8 mouse cellular contexts compared by ENCODE assay signal in the genomic region with DNA sequence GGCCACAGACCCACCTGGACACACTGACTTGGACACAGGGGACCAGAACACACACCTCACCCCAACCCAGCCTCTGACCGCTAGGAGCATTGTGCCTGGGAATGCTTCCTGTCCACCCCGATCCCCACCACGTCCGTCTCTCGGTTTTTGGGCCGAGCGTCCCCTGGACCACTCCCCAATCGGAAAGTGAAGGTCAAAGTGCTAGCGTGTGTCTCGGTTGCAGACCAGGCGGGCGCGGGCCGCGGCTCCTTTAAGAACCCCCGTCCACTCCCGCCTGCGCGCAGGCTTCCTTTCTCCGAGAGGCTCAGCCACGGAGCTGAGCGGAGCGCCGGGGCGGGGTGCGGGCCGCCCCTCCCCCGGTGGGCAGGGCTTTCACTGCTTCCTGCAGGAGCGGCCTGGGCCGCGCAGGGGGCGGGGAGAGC. TPM values are rescaled to one million over a fixed set of nuclear protein-coding genes. Genes with fewer than 3 reads are reported as not detected.
DNase-seq lines count a peak whose midpoint lies in the region; ATAC-seq lines count a peak whose summit lies in the region.

No protein-coding gene starts in this region.

- peak overlapping the region; percentile 90 for H3K4me3 ChIP-seq in hindbrain, embryonic 15.5 days
- peak overlapping the region; percentile 99 for H3K4me3 ChIP-seq in megakaryocyte, embryonic 14.5 days (replicated peaks)

- WGBS in hindbrain, embryonic 15.5 days = under 1% methylated on average over 30 of the region's 32 CpGs

- peaks cover 76% of the 10 kb centered on the region for H3K4me1 ChIP-seq in hindbrain, embryonic 15.5 days (replicated peaks)
- peaks cover 89% of the 10 kb centered on the region for H3K4me1 ChIP-seq in megakaryocyte, embryonic 14.5 days

- H3K9ac ChIP-seq in hindbrain, embryonic 15.5 days = peak overlapping the region; percentile 91

- peak overlapping the region; percentile 91 for H3K27ac ChIP-seq in hindbrain, embryonic 15.5 days (replicated peaks)

- DNase-seq in ZHBTc4 (ENCODE audit: low read depth, low spot score) = peak; percentile 97
- peak; percentile 87 to 96 for DNase-seq in cerebellum, postnatal 36 days
- peak; percentile 88 to 91 for DNase-seq in frontal cortex, postnatal 36 days (ENCODE audit: low spot score in 2 of 2)
- DNase-seq in left cerebral cortex, adult 8-10 months (ENCODE audit: low spot score in 2 of 2) = peak; percentile 78 to 94
- peak; percentile 91 for DNase-seq in right cerebral cortex, postnatal 14 days
- DNase-seq in urinary bladder, postnatal 25 days (ENCODE audit: low spot score) = peak; percentile 89

- H3K4me2 ChIP-seq in hindbrain, embryonic 15.5 days = peak overlapping the region; percentile 95

- H3K27me3 ChIP-seq in hindbrain, embryonic 15.5 days = no peaks in the 10 kb centered on the region
- H3K27me3 ChIP-seq in megakaryocyte, embryonic 14.5 days (replicated peaks) = peaks cover 22% of the 10 kb centered on the region

- no peaks in the 10 kb centered on the region for H3K9me3 ChIP-seq in hindbrain, embryonic 15.5 days
- no peaks in the 10 kb centered on the region for H3K9me3 ChIP-seq in megakaryocyte, embryonic 14.5 days

- ATAC-seq in hindbrain, embryonic 15.5 days (ENCODE audit: low FRiP score, low read depth) = peak; percentile 79

- no peaks in the 10 kb centered on the region for H3K36me3 ChIP-seq in hindbrain, embryonic 15.5 days
- peaks cover 12% of the 10 kb centered on the region for H3K36me3 ChIP-seq in megakaryocyte, embryonic 14.5 days (replicated peaks; ENCODE audit: low read length)

RNA-seq across cellular contexts. Expression of gene Git1, which starts 0.4 kb away (rescaled TPM):
- 16.4 and 18.1 TPM in 2 replicates for polyA plus RNA-seq in hindbrain, embryonic 15.5 days (2015; fragmentation: Nextera tagmentation; extraction: Ambion mirVana)
- total RNA-seq in left cerebral cortex, adult 8-10 months (2022) = 100 to 1,000 TPM; 281 to 307 (median 287) TPM
- polyA plus RNA-seq in megakaryocyte, embryonic 14.5 days (2012; ENCODE audit: insufficient read depth, low replicate concordance) = 65.1 and 158 TPM in 2 replicates

RNA-seq across cellular contexts. Expression of gene Ankrd13b, which starts 3.4 kb away (rescaled TPM):
- 36.6 and 50.7 TPM in 2 replicates for polyA plus RNA-seq in hindbrain, embryonic 15.5 days (2015; fragmentation: Nextera tagmentation; extraction: Ambion mirVana)
- 10 to 100 TPM; 75.8 to 83.0 (median 79.6) TPM for total RNA-seq in left cerebral cortex, adult 8-10 months (2022)
- 6.7 and 9.3 TPM in 2 replicates for polyA plus RNA-seq in megakaryocyte, embryonic 14.5 days (2012; ENCODE audit: insufficient read depth, low replicate concordance)

RNA-seq across cellular contexts. Expression of gene Abhd15, which starts 22.0 kb away (rescaled TPM):
- 2.7 TPM in 2 replicates for polyA plus RNA-seq in hindbrain, embryonic 15.5 days (2015; fragmentation: Nextera tagmentation; extraction: Ambion mirVana)
- total RNA-seq in left cerebral cortex, adult 8-10 months (2022) = 1 to 10 TPM in 3 of 4 experiments, under 1 TPM in 1; 0.99 to 1.7 (median 1.5) TPM
- 2.4 and 4.6 TPM in 2 replicates for polyA plus RNA-seq in megakaryocyte, embryonic 14.5 days (2012; ENCODE audit: insufficient read depth, low replicate concordance)

RNA-seq across cellular contexts. Expression of gene Trp53i13, which starts 22.9 kb away (rescaled TPM):
- 16.8 and 19.6 TPM in 2 replicates for polyA plus RNA-seq in hindbrain, embryonic 15.5 days (2015; fragmentation: Nextera tagmentation; extraction: Ambion mirVana)
- total RNA-seq in left cerebral cortex, adult 8-10 months (2022) = 1 to 10 TPM; 4.3 to 9.4 (median 5.6) TPM
- 22.3 and 38.9 TPM in 2 replicates for polyA plus RNA-seq in megakaryocyte, embryonic 14.5 days (2012; ENCODE audit: insufficient read depth, low replicate concordance)

RNA-seq across cellular contexts. Expression of gene Gm10392, which starts 26.1 kb away (rescaled TPM):
- polyA plus RNA-seq in hindbrain, embryonic 15.5 days (2015; fragmentation: Nextera tagmentation; extraction: Ambion mirVana) = 0.12 and 0.16 TPM in 2 replicates
- total RNA-seq in left cerebral cortex, adult 8-10 months (2022) = under 1 TPM in 1 of 4 experiments, not detected in 3; 0.21 TPM
- 0.08 TPM in 1 of 2 replicates, not detected in the other for polyA plus RNA-seq in megakaryocyte, embryonic 14.5 days (2012; ENCODE audit: insufficient read depth, low replicate concordance)

Comparison
In these comparisons a context has a peak if more than half of its experiments do, and no peak if none do; other contexts are left out.
1. Peak in every context shown above with its lines: DNase-seq, ATAC-seq, H3K4me3 ChIP-seq and H3K27ac ChIP-seq.